Mouse (Mus musculus) MEL (cell line): ENCODE measurements around the gene Timm13. TPM values are rescaled to one million over a fixed set of nuclear protein-coding genes. Genes with fewer than 3 reads are reported as not detected.

Experiments
- DNase-seq: peaks from one replicate; pipeline ENCODE4 v3.0.0; 2011; ENCODE audit warnings: low read depth, low spot score
- H3K27ac ChIP-seq: 2 replicates; pipeline ENCODE4 v1.5.1; 2012; ENCODE audit warnings: low read depth, mild to moderate bottlenecking, control low read depth, low read length, moderate library complexity; ENCODE audit not compliant: control insufficient read depth
- H3K27me3 ChIP-seq, 2 experiments: fragments of 150-350 bp in 1 of 2; sonication (generic) in 1 of 2; 2 replicates each; pipeline ENCODE4 v1.6.1; 2012; ENCODE audit warnings: low read length in 2 of 2, mild to moderate bottlenecking in 2 of 2, improper control_type of control experiment in 1 of 2, moderate library complexity in 1 of 2; ENCODE audit not compliant: insufficient read depth in 2 of 2, control insufficient read depth in 1 of 2
- H3K36me3 ChIP-seq, 2 experiments: 2 replicates each; pipeline ENCODE4 v1.6.1; 2012 to 2014; ENCODE audit warnings: low read length in 2 of 2, improper control_type of control experiment in 1 of 2, inconsistent platforms in 1 of 2, mild to moderate bottlenecking in 1 of 2; ENCODE audit not compliant: insufficient read depth in 2 of 2, control insufficient read depth in 1 of 2
- H3K4me1 ChIP-seq, 2 experiments: fragments of 150-350 bp in 1 of 2; sonication (generic) in 1 of 2; 2 replicates each; pipeline ENCODE4 v1.6.1; 2012; ENCODE audit warnings: low read length in 2 of 2, improper control_type of control experiment in 1 of 2, mild to moderate bottlenecking in 1 of 2; ENCODE audit not compliant: insufficient read depth in 2 of 2, control insufficient read depth in 1 of 2
- H3K4me3 ChIP-seq, 2 experiments: fragments of 150-350 bp in 1 of 2; sonication (generic) in 1 of 2; 2 replicates each; pipeline ENCODE4 v1.5.1; 2012; ENCODE audit warnings: low read depth in 2 of 2, low read length in 2 of 2, mild to moderate bottlenecking in 2 of 2, moderate library complexity in 2 of 2, control low read depth in 1 of 2, improper control_type of control experiment in 1 of 2; ENCODE audit not compliant: control insufficient read depth in 1 of 2, insufficient read depth in 1 of 2
- H3K79me2 ChIP-seq: 2 replicates; pipeline ENCODE4 v1.6.1; 2012; ENCODE audit warnings: mild to moderate bottlenecking, low read length, moderate library complexity; ENCODE audit not compliant: control insufficient read depth, poor library complexity, insufficient read depth
- H3K9ac ChIP-seq: 2 replicates; pipeline ENCODE4 v1.6.1; 2012; ENCODE audit warnings: low read depth, mild to moderate bottlenecking, control low read depth, low read length, moderate library complexity; ENCODE audit not compliant: control insufficient read depth, poor library complexity, severe bottlenecking
- H3K9me3 ChIP-seq: fragments of 150-350 bp; sonication (generic); replicated peaks from 2 replicates; pipeline ENCODE4 v1.6.1; 2012; ENCODE audit warnings: mild to moderate bottlenecking, low read length, improper control_type of control experiment, moderate library complexity; ENCODE audit not compliant: insufficient read depth
- BHLHE40 ChIP-seq: IDR thresholded peaks from 2 replicates; pipeline ENCODE4 v1.6.1; 2012; ENCODE audit warnings: low read depth, mild to moderate bottlenecking, inconsistent platforms, low read length, improper control_type of control experiment, borderline replicate concordance
- CTCF ChIP-seq, 3 experiments: IDR thresholded peaks in 2 of 3; conservative IDR thresholded peaks in 1 of 3; 2 replicates each; pipeline ENCODE4 v1.5.1; 2011 to 2012; ENCODE audit warnings: low read length in 3 of 3, low read depth in 2 of 3, mild to moderate bottlenecking in 2 of 3, improper control_type of control experiment in 1 of 3, inconsistent platforms in 1 of 3, mixed read lengths in 1 of 3, moderate library complexity in 1 of 3; ENCODE audit not compliant: control insufficient read depth in 1 of 3, insufficient read depth in 1 of 3, poor library complexity in 1 of 3, severe bottlenecking in 1 of 3
- E2F4 ChIP-seq: IDR thresholded peaks from 2 replicates; pipeline ENCODE4 v1.6.1; 2011; ENCODE audit warnings: low read depth, low read length, improper control_type of control experiment, borderline replicate concordance
- ELF1 ChIP-seq: IDR thresholded peaks from 2 replicates; pipeline ENCODE4 v1.6.1; 2014; ENCODE audit warnings: low read depth, mild to moderate bottlenecking, inconsistent platforms, low read length, improper control_type of control experiment, moderate library complexity
- EP300 ChIP-seq, 2 experiments: IDR thresholded peaks; 2 replicates each; pipeline ENCODE4 v1.6.1; 2011; ENCODE audit warnings: improper control_type of control experiment in 2 of 2, low read length in 2 of 2, low read depth in 1 of 2, mild to moderate bottlenecking in 1 of 2
- GABPA ChIP-seq: IDR thresholded peaks from 2 replicates; pipeline ENCODE4 v1.6.1; 2012; ENCODE audit warnings: low read depth, mild to moderate bottlenecking, inconsistent platforms, low read length, improper control_type of control experiment, moderate library complexity
- HCFC1 ChIP-seq: IDR thresholded peaks from 2 replicates; pipeline ENCODE4 v1.6.1; 2012; ENCODE audit warnings: low read depth, mild to moderate bottlenecking, inconsistent platforms, low read length, improper control_type of control experiment, moderate library complexity
- MAX ChIP-seq: IDR thresholded peaks from 2 replicates; pipeline ENCODE4 v1.6.1; 2011; ENCODE audit warnings: low read length, improper control_type of control experiment
- NELFE ChIP-seq: IDR thresholded peaks from 2 replicates; pipeline ENCODE4 v1.6.1; 2011; ENCODE audit warnings: low read depth, low read length, improper control_type of control experiment
- NRF1 ChIP-seq: IDR thresholded peaks from 2 replicates; pipeline ENCODE4 v1.6.1; 2014; ENCODE audit warnings: low read depth, mild to moderate bottlenecking, inconsistent platforms, low read length, improper control_type of control experiment, moderate library complexity; ENCODE audit not compliant: poor library complexity, insufficient read depth, severe bottlenecking
- POLR2A ChIP-seq, 2 experiments: IDR thresholded peaks; 2 replicates each; pipeline ENCODE4 v1.6.1; 2011 to 2012; ENCODE audit warnings: low read length in 2 of 2, mild to moderate bottlenecking in 2 of 2, control low read depth in 1 of 2, improper control_type of control experiment in 1 of 2, low read depth in 1 of 2, moderate library complexity in 1 of 2; ENCODE audit not compliant: control insufficient read depth in 1 of 2, insufficient read depth in 1 of 2, poor library complexity in 1 of 2
- RCOR1 ChIP-seq: IDR thresholded peaks from 2 replicates; pipeline ENCODE4 v1.6.1; 2012; ENCODE audit warnings: low read depth, mild to moderate bottlenecking, inconsistent platforms, low read length, improper control_type of control experiment
- SIN3A ChIP-seq: IDR thresholded peaks from 2 replicates; pipeline ENCODE4 v1.6.1; 2012; ENCODE audit warnings: low read length, improper control_type of control experiment, inconsistent platforms
- SMC3 ChIP-seq: IDR thresholded peaks from 2 replicates; pipeline ENCODE4 v1.6.1; 2011; ENCODE audit warnings: low read depth, low read length, improper control_type of control experiment
- TBP ChIP-seq: IDR thresholded peaks from 2 replicates; pipeline ENCODE4 v1.8.0; 2011; ENCODE audit warnings: low read depth, low read length, improper control_type of control experiment
- USF1 ChIP-seq: IDR thresholded peaks from 2 replicates; pipeline ENCODE4 v1.6.1; 2014; ENCODE audit warnings: low read depth, mild to moderate bottlenecking, inconsistent platforms, low read length, improper control_type of control experiment, moderate library complexity
- USF2 ChIP-seq, 2 experiments: IDR thresholded peaks; 2 replicates each; pipeline ENCODE4 v1.6.1; 2011 to 2012; ENCODE audit warnings: improper control_type of control experiment in 2 of 2, low read length in 2 of 2, borderline replicate concordance in 1 of 2, inconsistent platforms in 1 of 2, low read depth in 1 of 2, mild to moderate bottlenecking in 1 of 2; ENCODE audit not compliant: insufficient read depth in 1 of 2
- ZC3H11A ChIP-seq: IDR thresholded peaks from 2 replicates; pipeline ENCODE4 v1.6.1; 2012; ENCODE audit warnings: low read depth, mild to moderate bottlenecking, inconsistent platforms, low read length, improper control_type of control experiment
- ZMIZ1 ChIP-seq: IDR thresholded peaks from 2 replicates; pipeline ENCODE4 v1.6.1; 2012; ENCODE audit warnings: low read depth, mild to moderate bottlenecking, inconsistent platforms, low read length, improper control_type of control experiment, moderate library complexity
- ZNF384 ChIP-seq: IDR thresholded peaks from 2 replicates; pipeline ENCODE4 v1.6.1; 2012; ENCODE audit warnings: low read depth, mild to moderate bottlenecking, inconsistent platforms, low read length, improper control_type of control experiment
- polyA plus RNA-seq, 2 experiments: library from polyadenylated mRNA; stranded (reverse) in 1 of 2; unstranded in 1 of 2; fragments of >175 nt in 1 of 2; fragments of >200 nt in 1 of 2; gene quantifications; 2 replicates each; pipeline versions ENCODE4 v1.2.1 to v1.2.4; 2012; ENCODE audit warnings: low replicate concordance in 2 of 2, low read depth in 1 of 2; ENCODE audit not compliant: insufficient read length in 2 of 2, insufficient read depth in 1 of 2, missing spikeins in 1 of 2
- total RNA-seq: library from RNA; depleted of rRNA; stranded (reverse); fragments of 300-350 nt; gene quantifications from 2 replicates; pipeline ENCODE4 v1.2.3, GENCODE M21; 2012

Timm13 gene
- total and polyA plus RNA-seq, 3 experiments, result 329 to 645 (median 349) TPM

GRCm38 (mm10) chr10:80900318-80901247 is at the start of gene Timm13 (continued):
- TF ChIP-seq ELF1 (peak; percentile 88), GABPA (no peak), SIN3A (peak; percentile 95), E2F4 (no peak), MAX (peak; percentile 28), ZC3H11A (no peak)

- DNase-seq, result peak; percentile 40
Measured at GRCm38 (mm10) chr10:80950314-80950713, 49.5 kb upstream of the Timm13 start.

GRCm38 (mm10) chr10:80949081-80949480 is 48.3 kb upstream of the Timm13 start:
- H3K4me3 ChIP-seq, result peak overlapping the region in 1 of 2 experiments; percentile 42; a peak in 2 of 4 replicates
- H3K4me1 ChIP-seq, result peaks cover 5 to 32% of the 10 kb centered on the region in 2 experiments; a peak in 3 of 4 replicates
- H3K27ac ChIP-seq, result no peak overlapping the region
- H3K36me3 ChIP-seq, result peaks cover 0 to 19% of the 10 kb centered on the region in 2 experiments; a peak in 2 of 4 replicates
- no peaks in the 10 kb centered on the region for H3K79me2 ChIP-seq
- DNase-seq, result no peak
- TF ChIP-seq E2F4 (no peak), BHLHE40 (no peak), CTCF (IDR thresholded peaks at IDR 0.05 in 2 of 3, conservative IDR thresholded peaks at IDR 0.05 in 1 of 3; ENCODE audit: control insufficient read depth in 1 of 3, insufficient read depth in 1 of 3, low read depth in 2 of 3, low read length in 3 of 3, poor library complexity in 1 of 3, severe bottlenecking in 1 of 3) (no peak), ELF1 (no peak), SMC3 (no peak), USF1 (no peak), HCFC1 (no peak), USF2 (IDR thresholded peaks at IDR 0.05; ENCODE audit: borderline replicate concordance in 1 of 2, insufficient read depth in 1 of 2, low read depth in 1 of 2, low read length in 2 of 2) (no peak), ZMIZ1 (no peak), MAX (no peak), RCOR1 (no peak), GABPA (no peak), NRF1 (no peak), NELFE (no peak), ZNF384 (no peak), TBP (no peak), EP300 (IDR thresholded peaks at IDR 0.05; ENCODE audit: low read depth in 1 of 2, low read length in 2 of 2) (no peak), SIN3A (no peak)
- H3K27me3 ChIP-seq, result no peaks in the 10 kb centered on the region
- no peaks in the 10 kb centered on the region for H3K9me3 ChIP-seq
- peak overlapping the region; percentile 32 for H3K9ac ChIP-seq

More at GRCm38 (mm10) chr10:80950314-80950713, 49.5 kb upstream of the Timm13 start:
- Histone ChIP-seq H3K9ac (no peak overlapping the region), H3K79me2 (no peaks in the 10 kb centered on the region), H3K36me3 (peaks cover 0 to 19% of the 10 kb centered on the region in 2 experiments; a peak in 2 of 4 replicates), H3K4me1 (peaks cover 5 to 32% of the 10 kb centered on the region in 2 experiments; a peak in 3 of 4 replicates), H3K4me3 (no peak overlapping the region), H3K27ac (no peak overlapping the region), H3K9me3 (no peaks in the 10 kb centered on the region), H3K27me3 (no peaks in the 10 kb centered on the region)
- TF ChIP-seq POLR2A (IDR thresholded peaks at IDR 0.05; ENCODE audit: control insufficient read depth in 1 of 2, insufficient read depth in 1 of 2, low read depth in 1 of 2, low read length in 2 of 2, poor library complexity in 1 of 2) (no peak), GABPA (no peak), SMC3 (no peak), RCOR1 (no peak)
